Mouse (Mus musculus) right cerebral cortex, adult 2 months (tissue): ENCODE data around the gene Fam173b.

Experiments
- DNase-seq, 2 experiments: peaks; one replicate each; pipeline ENCODE4 v3.0.0; 2021 to 2022; ENCODE audit warnings: low spot score in 2 of 2

Gene Fam173b

DNA sequence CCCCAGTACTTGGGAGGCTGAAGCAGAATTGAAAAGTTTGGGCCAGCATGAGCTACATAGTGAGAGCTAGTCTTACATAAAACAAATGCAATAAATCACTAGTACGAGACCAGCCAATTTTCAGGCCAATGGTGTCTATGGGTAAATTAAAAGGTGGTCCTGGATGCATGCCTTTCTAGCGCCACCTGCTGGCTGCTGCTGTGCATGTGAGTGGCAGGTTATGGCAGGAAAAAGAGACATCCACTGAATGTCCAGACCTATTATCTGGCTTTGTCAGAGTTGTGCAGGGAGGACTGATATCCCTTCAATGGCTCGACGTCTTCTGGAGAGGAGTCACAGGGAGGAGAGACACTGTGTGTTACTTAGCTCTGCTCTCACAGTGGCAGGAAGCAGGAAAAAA, 15.1 kb upstream of the Fam173b start:
- peak; percentile 93 for DNase-seq

DNA sequence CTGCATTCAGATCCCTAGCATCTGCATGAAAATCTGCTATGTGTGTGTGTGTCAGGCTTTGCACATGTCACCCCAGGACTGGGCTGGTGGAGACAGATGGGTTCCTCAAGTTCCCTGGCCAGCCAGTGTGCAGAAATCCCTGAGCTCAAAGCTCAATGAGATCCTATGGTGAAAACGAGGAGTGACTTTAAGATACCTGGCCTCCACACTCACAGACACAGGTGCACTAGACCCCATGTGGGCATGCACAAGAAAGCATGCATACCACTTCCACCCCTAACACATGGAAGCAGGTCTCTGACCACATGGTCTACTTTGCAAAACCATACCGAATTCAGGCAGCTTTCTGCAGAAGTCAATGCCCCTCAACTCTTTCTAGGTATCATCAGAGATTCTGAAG, 13.9 kb upstream of the Fam173b start:
- DNase-seq, result no peak

DNA sequence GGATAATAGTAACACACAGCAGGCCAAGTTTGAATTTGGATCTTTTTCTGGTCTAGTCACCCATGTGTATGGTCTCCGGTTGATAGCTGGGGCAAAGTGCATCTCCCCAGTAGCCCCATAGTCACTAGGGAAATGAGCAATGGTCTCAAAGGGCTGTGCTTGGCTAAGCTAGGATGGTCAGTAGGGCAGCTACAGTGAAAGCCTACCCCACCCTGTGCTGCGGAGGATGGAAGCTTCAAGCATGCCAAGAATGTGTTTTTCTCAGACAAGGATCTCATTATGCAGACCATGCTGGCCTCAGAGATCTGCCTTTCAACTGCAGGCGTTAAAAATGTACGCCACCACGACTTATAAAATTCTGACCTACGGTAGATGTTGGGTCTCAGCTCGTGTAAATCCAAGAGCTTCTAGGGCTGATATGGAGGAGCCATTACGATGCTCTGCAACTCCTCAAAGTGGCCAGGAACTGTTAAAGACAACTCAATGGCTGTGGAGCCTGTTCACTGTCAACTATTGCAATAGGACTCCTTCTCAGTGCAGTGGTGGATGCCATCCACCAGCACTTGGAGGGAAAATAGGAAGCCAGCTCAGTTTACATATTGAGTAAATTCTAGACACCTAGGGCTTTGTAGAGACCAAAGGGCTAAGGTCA, 12.5 kb upstream of the Fam173b start:
- no peak for DNase-seq

DNA sequence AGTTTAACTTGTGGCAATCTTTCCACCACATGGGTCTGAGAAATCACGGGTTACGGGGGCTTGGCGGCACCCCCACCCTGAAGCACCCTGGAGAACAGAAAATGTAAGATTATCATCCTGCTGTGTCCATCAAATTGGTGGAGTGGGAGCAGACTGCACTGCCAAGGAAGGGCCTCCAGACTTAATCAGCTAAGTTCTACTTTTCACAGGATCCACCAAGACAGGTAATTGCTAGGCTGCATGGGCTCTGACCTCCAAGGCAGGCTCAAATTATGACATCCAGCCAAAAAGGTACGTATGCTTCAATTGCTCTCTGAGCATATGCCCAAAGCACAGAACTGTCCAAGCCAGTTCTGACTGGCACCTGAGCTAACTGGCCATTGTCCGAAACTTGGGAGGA, 11.5 kb upstream of the Fam173b start:
- no peak for DNase-seq

DNA sequence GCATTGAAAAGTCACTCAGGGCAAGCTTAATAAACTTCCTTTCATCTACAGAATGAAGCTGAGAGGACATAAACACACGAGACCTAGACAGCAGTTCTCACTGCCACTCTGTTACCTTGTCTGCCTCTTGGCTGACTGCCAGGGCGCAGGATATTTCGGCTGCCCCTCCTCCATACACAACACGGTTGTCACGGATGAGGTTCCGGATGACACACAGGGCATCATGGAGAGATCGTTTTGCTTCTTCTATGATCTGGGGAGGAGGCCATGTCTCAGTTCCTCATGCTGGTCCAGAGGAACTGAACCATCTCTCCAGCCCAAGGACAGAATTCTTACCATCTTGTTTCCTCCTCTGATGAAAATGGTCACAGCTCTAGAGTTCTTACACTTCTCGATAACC, 9.1 kb upstream of the Fam173b start:
- no peak for DNase-seq

DNA sequence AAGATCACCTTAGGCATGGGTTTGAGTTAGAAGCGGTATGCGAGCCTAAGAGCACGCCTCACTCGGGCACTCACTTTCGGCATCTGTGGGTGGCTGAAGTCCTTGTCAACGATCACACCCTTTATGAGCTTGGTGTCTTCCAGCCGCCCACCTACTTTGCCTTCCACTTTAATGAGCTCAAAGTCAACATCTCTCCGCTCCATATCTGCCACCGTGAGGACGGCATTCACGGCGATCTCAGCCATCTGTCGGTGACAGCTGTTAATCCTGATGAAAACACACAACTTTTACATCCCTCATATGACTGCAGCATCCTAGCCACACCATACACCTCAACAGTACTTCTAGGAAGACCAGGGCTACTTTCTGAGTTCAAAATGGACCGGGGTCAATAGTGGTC, 7.4 kb upstream of the Fam173b start:
- DNase-seq, result peak in 1 of 2 experiments; percentile 49

DNA sequence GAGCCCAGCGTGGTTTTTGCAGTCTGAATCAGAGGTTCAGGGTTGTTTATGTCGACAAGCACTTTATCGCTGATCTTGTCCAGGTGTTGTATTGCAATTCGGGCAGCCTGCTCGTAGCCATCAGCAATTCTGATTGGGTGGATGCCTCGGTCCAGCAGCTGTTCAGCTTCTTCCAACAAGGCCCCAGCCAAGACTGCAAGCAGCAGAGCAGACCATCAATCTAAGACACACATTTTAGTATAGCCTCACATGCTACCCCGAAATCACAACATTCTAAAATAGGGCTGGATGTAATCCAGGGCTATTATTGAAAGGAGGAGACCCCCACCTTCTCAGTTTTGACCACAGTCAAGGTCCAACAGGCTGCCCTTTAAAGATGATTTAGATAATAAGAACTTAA, 6.0 kb upstream of the Fam173b start:
- DNase-seq, result no peak

DNA sequence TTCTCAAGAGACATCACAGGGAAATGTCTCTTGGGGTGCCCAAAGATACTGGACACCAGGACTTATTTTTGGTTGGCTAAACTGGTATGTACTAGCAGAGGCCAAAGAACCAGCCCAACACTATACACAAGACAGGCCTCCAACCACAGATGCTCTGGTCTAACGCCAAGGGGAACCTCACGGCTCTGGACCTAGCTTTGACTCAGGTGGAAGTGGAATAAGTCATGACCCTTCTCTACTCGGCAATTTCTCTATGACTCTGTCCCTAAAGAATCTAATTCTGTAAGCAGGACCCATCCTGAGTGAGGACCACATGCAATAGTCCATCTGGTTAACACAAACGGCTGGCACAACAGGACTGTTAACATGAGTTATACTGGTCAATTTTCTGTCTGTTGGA, 1.8 kb upstream of the Fam173b start:
- no peak for DNase-seq

DNA sequence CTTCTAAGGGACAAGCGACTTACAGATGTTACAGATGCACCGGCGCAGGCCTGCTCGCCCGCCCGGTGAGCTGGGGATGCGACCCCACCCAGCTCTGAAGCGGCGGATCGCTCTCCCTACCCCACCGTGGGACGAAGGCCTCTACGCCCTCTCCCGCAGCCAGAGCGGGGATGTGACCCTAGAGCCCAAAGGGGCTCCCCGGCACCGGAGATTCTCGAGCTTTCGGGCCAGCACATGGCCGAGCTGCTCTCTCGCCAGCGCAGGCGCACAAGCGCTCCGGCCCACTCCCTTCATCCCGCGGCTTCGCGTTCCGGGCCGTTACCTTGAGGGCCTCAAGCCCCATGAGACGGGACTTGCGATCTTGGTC, 390 bp upstream of the Fam173b start:
- DNase-seq, result no peak

DNA sequence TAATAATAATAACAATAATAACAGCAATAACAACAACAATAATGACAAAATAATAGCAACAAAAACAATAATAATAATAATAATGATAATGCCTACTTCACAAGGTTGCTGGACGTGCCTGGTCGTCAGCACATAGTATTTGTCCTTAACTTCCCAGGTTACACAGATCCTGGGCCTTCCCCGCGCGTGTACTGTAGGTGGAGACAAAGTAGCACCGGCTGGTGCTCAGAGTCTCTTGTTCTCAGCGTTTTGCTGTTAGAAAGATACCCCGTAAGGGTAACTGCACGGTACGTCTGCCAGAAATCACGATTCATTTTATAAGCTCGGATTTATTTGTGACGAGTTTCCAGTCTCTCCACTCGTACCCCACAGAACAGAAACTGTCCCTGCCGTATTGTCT, 774 bp downstream of the Fam173b start:
- peak; percentile 58 to 72 for DNase-seq

DNA sequence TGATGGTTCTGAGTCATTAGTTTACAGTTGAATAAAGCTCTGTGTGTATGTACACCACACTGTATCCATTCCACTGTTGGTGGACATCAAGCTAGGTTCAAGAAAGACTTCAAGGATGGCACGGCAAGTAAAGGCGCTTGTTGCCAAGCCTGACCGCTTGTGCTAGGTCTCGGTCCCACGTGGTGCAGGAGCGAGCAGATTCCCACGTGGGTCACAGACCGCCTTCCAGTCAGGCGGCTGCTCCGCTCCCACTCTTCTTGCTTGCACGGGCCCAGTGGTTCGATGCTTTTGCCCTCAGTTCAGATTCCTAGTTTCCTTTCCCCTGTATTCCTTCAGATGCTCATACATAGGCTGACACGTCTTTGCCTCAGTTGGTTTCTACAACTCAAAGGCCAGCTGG, 1.5 kb downstream of the Fam173b start:
- no peak for DNase-seq

DNA sequence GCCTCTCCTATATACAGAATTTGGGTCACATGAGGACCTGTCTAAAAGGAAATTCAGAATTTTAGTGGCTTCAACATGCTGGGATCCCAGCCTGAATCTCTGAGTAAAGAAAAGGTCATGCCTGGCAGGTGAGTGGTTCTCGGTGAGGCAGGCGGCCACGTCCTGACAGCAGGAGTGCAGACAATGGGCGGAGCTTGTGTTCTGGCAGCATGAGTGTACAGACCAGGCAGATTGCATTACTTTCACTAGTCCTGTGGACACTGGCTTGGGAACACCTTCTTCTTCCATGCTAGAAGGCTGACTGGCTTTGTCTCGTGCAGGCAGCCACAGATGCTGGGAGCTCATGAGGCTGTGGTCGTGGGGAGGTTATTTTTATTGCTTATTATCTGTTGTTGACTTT, 5.2 kb downstream of the Fam173b start:
- DNase-seq, result no peak

DNA sequence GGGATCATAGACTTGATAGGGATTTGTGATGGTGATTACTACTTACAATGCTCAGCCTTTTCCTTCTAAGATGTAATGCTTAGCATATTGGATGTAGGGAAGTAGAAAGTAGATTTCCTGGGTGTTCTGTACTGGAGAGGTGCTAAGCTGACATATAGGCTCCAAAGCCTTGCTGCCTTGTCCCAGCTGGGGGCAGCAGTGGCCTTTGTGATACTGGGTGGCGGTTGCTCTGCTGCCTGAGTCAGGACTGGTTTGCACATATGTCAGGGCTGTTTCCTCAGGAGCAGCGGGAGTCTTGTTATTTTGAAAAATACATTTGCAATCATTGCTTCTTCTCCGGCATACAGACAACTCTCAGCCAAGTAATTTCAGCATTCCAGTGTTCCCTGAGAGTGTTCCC, 9.4 kb downstream of the Fam173b start:
- DNase-seq, result peak in 1 of 2 experiments; percentile 19

DNA sequence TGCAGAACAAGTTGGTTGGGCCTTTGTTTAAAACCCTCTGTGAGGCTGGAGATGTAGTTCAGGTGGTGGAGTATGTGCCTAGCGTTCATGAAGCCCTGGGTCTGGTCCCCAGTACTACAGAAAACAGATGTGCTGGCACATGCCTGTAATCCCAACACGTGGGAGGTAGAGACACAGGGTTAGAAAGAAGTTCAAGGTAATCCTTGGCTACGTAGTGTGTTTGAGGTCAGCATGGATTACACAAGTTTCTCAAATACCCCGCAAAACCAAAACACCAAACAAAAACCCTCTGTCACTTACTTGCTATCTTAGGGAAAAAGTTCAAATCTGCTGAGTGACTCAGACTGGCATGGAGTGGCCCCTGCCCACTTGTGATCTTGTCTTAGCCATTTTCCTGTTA, 10.3 kb downstream of the Fam173b start:
- no peak for DNase-seq

DNA sequence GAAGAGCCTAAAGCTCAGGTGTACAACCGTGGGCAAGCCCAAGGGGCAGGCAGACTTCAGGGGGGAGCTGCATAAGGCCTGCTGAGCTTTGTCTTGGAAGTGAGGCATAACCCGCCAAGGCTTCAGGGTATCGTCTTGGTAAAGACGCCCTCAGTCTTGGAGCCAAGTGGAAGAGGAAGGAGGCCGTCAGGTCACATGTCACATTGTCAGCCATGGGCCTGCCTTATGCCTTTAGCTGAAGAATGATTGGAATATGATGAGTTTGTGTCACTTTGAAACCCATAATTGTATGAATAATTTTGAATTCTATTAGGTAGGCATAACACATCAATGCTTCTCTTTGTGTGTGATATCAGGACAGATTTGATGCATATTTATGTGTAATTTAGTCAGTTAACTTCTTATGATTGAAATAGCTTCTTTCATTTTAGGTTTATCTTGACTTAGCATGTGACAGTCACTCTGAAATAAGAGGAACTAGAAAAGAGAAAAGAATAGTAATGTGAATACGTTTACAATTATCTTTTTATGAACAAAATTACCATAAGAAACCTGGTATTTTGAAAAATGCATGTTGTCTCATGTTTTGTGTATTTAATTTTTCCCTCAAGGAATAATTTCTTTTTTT, 12.3 kb downstream of the Fam173b start:
- no peak for DNase-seq

DNA sequence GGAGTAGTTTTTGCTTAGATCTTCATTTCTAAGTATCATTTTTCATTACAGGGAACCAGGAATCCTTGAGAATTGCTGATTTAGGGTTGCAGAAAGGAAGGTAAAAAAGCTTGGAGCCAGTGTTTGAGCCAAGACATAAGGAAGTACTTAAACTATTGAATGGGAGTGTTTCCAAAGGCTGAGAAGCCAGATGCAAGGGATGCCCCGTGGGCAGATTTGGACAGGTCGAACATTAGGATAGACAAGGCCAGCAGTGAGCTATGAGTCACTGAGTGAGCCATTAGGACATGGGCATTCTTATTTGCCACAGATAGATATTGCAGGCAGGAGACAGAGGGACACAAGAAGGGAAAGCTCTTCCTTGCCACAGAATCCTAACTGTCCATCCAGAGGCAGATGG, 13.0 kb downstream of the Fam173b start:
- DNase-seq, result no peak

DNA sequence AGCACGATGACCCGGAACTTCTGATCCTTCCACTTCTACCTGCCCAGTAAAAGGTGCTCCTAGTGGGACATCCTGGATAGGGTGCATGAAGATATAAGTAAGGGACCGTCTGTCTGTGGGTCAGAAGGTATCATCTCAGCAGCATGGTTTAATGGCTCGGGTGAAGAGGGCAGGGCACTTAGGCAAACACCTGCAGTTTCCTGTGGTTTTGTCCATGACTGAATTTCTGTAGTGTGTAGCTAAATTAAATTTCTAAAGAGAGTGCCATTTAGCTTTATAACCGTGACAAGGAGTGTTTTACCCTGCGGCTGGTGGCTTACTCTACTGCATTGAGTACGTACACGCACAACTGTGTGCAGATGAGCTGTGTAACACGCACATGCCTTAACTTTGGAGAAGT, 15.6 kb downstream of the Fam173b start:
- no peak for DNase-seq

DNA sequence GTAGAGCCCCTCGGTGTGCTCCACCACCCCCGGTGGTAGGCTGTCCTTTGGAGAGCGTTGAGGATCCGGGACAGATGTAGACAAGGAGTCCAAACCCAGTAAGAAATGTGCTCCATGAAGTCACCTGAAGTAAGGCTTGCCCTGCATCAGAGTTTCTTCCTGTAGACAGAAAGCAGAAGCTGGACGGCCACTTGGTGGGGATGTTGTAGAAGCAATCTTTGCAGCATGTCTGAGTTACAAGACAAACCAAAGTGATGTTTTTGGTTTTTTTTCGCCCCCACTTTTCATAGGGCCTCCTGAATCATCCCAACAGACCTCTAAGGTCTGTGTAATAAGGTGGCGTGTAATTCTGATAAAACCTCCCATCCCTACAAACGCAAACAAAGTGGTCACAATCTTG, 17.9 kb downstream of the Fam173b start:
- peak in 1 of 2 experiments; percentile 30 for DNase-seq

DNA sequence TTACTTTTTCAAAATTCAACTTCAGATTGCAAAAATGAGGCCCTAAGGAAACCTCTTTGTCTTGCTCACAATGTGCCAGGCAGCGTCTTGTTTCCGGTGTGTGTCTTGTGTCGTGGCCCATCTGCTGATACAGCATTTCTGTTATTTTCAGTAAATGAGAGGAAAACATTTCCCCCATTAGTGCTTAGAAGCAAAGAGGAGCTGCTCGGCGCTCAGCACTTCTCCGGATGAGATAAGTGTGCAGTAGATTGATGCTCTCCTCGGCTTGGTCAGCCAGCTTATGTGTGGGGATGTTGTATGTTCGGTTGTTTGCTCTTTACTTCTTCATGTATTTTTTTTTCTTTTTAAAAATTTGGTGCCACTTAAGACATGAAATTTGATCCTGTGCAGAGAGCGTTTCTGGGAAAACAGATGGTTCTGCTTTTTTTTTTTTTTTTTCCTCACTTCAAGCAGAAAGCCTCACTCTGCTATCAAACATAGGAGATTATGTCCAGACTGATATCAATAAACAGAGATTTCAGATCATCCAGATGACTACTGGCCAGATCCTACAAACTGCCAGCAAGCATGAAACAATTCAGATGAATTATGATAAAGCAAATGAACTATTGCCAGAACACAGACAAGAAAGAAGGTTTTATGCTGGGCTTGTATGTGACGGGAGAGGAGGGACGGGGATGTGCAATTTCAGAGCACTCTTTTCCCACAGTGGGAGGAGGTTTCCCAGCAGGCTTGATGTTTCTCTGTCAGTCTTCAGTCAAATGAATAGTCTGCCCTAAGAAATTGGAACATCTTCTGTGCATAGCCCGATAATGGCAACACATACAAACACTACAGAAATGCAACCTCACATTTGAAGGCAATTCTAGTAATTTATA, 25.9 kb downstream of the Fam173b start:
- DNase-seq, result no peak

DNA sequence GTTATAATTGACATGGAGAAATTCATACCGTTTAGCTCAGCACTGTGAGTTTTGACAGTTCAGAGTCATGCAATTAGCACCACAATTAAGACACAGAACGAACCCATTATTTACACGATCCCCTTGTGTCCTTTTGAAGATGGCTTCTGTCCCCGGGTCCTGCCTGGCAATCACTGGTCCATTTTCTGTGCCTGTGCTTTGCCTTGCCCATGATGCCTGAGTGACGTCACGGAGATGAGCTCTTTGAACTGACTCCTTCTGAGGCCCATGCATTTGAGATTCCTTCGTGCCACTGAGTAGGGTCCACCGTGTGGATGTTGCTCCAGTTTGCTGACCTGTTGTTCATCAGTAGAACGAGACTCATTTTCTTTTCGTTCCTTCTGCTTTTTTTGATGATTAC, 26.5 kb downstream of the Fam173b start:
- DNase-seq, result no peak

DNA sequence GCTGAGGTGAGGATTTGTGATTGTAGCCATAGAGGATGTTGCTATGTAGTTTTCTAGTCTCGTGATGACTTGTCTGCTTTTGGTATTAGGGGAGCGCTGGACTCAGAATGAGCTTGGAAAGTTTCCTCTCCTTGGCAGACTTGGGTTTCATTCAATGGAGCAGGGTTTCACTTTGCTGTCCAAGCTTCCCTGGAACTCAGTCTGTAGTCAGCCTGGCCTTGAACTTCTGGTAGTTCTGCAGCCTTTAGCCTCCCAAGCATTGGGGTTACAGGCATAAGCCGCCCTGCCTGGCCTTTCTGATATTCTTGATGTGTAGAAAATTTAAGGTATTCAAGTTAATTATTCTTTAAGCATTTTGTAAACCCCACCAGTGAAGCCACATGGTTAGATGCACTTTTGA, 27.9 kb downstream of the Fam173b start:
- no peak for DNase-seq

DNA sequence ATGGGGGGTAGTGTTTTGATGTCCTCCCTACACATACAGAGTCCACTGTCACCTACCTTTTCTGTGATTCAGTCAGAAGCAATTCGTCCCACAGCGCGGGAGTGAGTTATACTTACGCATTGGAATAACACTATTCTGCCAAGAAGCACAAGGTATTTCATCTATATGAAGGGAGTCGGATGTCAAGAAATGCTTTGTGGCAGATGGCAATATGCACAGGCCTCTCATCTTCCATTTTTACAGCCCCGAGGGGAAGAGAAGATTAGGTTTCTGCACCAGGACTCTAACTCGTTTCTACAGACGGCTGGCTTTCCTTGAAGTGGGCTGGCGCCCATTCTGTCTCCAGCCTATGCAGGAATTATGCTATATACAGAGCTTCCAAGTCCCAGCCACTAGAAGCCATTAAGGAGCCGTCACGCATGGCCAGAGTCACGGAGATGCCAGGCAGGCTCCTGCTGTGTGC, 29.8 kb downstream of the Fam173b start:
- DNase-seq, result no peak

DNA sequence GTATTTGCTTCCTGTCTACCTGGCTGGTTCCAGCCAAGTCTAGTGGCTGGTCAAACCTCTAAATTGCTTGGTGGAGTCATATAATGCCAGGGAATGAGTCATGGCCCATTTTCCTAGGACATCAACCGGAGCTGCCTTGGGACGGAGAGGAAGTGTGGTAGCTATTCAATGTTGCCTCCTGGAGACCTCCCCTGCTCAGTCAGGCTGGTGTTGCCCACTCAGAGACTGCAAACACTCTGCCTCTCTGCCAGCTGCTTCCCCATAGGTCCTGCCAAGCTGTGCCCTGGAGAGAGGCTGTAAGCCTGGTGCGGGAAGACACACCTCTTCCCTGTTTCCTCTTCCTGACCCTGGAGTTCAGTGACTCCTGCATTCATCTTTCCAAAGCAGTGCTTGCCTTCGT, 30.8 kb downstream of the Fam173b start:
- DNase-seq, result no peak
